Mouse (Mus musculus) ES-E14 (cell line): Measurements from ENCODE around the gene Apobr. TPM values are rescaled to one million over a fixed set of nuclear protein-coding genes. Genes with fewer than 3 reads are reported as not detected.

Source experiments
- DNase-seq: peaks from one replicate; pipeline ENCODE4 v3.0.0-alpha.2; 2013; ENCODE audit warnings: low read depth, low spot score
- H3K27ac ChIP-seq: 2 replicates; pipeline ENCODE4 v1.5.1; 2012; ENCODE audit warnings: low read depth, mild to moderate bottlenecking, low read length, moderate library complexity, mixed read lengths; ENCODE audit not compliant: poor library complexity, insufficient read depth, severe bottlenecking
- H3K36me3 ChIP-seq: 2 replicates; pipeline ENCODE4 v1.6.1; 2012; ENCODE audit warnings: mild to moderate bottlenecking, low read length, moderate library complexity, mixed read lengths; ENCODE audit not compliant: control insufficient read depth, poor library complexity, insufficient read depth, severe bottlenecking
- H3K4me1 ChIP-seq, 2 experiments: fragments of 150-350 bp in 1 of 2; sonication (generic) in 1 of 2; 2 replicates each; pipeline ENCODE4 v1.6.1; 2012; ENCODE audit warnings: low read length in 2 of 2, mild to moderate bottlenecking in 1 of 2, mixed read lengths in 1 of 2; ENCODE audit not compliant: control insufficient read depth in 2 of 2, insufficient read depth in 2 of 2, poor library complexity in 1 of 2
- H3K4me3 ChIP-seq, 2 experiments: fragments of 150-350 bp in 1 of 2; sonication (generic) in 1 of 2; 2 replicates each; pipeline ENCODE4 v1.5.1; 2012; ENCODE audit warnings: low read length in 2 of 2, low read depth in 1 of 2, mild to moderate bottlenecking in 1 of 2, mixed read lengths in 1 of 2; ENCODE audit not compliant: insufficient read depth in 1 of 2, poor library complexity in 1 of 2, severe bottlenecking in 1 of 2
- H3K9ac ChIP-seq: 2 replicates; pipeline ENCODE4 v1.6.1; 2012; ENCODE audit warnings: low read depth, mild to moderate bottlenecking, low read length, mixed read lengths; ENCODE audit not compliant: poor library complexity, insufficient read depth, severe bottlenecking
- H3K9me3 ChIP-seq: fragments of 150-350 bp; sonication (generic); 2 replicates; pipeline ENCODE4 v1.6.1; 2012; ENCODE audit warnings: low read depth, mild to moderate bottlenecking, low read length; ENCODE audit not compliant: control insufficient read depth, insufficient read depth
- CHD2 ChIP-seq: IDR thresholded peaks from 2 replicates; pipeline ENCODE4 v1.6.1; 2014; ENCODE audit warnings: mild to moderate bottlenecking, low read depth, low read length, inconsistent platforms
- HCFC1 ChIP-seq: IDR thresholded peaks from 2 replicates; pipeline ENCODE4 v1.6.1; 2012; ENCODE audit warnings: low read length, inconsistent platforms, borderline replicate concordance; ENCODE audit not compliant: insufficient read depth
- MAFK ChIP-seq: IDR thresholded peaks from 2 replicates; pipeline ENCODE4 v1.6.1; 2014; ENCODE audit warnings: mild to moderate bottlenecking, low read depth, low read length, inconsistent platforms; ENCODE audit not compliant: insufficient read depth
- ZC3H11A ChIP-seq: IDR thresholded peaks from 2 replicates; pipeline ENCODE4 v1.6.1; 2012; ENCODE audit warnings: low read depth, mild to moderate bottlenecking, inconsistent platforms, low read length, borderline replicate concordance
- ZNF384 ChIP-seq: IDR thresholded peaks from 2 replicates; pipeline ENCODE4 v1.6.1; 2012; ENCODE audit warnings: low read depth, low read length, inconsistent platforms
- in situ Hi-C, 2 experiments: fragments of 600-800 bp; cut with MboI; formaldehyde crosslinking; loops; one replicate each; pipeline ENCODE4 v1.15.1; 2025; ENCODE audit warnings: low sequenced_read_pairs in 2 of 2, inconsistent platforms in 1 of 2; ENCODE audit not compliant: unreplicated experiment in 2 of 2
- total RNA-seq: library from RNA; depleted of rRNA; stranded (reverse); fragments of 300-350 nt; gene quantifications from 2 replicates; pipeline ENCODE4 v1.2.3, GENCODE M21; 2012

Apobr gene
- total RNA-seq, 1 experiment, result 2.6 TPM

DNA sequence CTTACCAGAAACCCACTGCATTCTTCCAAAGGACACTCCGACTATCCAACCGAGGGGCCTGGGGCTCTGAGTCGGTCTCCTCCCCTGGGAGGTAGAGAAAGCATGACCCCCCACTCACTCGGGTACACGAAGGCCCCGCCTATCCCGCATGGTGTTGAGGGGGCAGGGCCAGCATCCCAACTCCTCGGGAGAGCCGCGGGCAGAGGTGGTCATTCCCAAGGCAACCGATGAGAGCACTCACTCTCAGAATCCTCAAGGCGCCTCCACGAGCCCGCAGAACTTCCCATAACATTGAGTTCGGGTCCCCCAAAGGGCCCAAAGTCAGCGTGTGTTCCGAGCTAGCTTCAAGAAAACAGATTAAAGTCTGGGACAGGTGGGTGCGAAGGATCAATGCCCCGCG, 2.0 kb upstream of the Apobr start:
- 0 out of 2 replicates have a peak, but pooled peaks cover 3% of the 10 kb centered on the region for H3K36me3 ChIP-seq
- DNase-seq, result no peak
- in situ Hi-C loops, result no loop called here
- TF ChIP-seq ZC3H11A, result no peak
- TF ChIP-seq CHD2, result no peak
- TF ChIP-seq ZNF384, result no peak
- TF ChIP-seq HCFC1, result no peak
- TF ChIP-seq MAFK, result no peak
- no peaks in the 10 kb centered on the region for H3K9me3 ChIP-seq
- no peak overlapping the region for H3K27ac ChIP-seq
- H3K9ac ChIP-seq, result peak overlapping the region; percentile 72
- H3K4me1 ChIP-seq, result peaks cover 0 to 10% of the 10 kb centered on the region in 2 experiments; a peak in 1 of 4 replicates
- H3K4me3 ChIP-seq, result peak overlapping the region; percentile 64 to 74

DNA sequence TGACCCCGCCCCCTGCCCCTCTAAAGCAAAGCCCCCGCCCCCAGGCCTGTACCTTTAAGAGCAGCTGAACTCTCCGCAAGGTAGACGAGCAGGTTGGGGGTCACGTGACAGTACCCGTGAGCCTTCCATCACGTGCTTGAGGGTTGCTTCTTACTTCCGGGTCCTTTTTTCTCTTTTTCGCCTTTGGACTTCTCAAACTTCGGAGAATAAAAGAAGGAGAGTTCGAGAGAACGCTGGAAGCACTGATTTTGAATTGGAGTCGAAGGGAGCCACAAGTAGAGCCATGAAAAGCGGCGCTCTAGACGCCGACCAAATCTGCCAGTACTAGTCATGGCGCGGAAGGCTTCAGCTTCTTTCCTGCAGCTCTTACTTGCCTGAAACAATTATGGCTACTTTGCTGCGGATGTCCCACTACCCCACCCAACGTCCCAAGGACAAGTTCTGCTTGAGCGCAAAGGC, 1.5 kb upstream of the Apobr start:
- Histone ChIP-seq H3K36me3 (0 out of 2 replicates have a peak, but pooled peaks cover 3% of the 10 kb centered on the region), H3K9me3 (no peaks in the 10 kb centered on the region), H3K27ac (peak overlapping the region; percentile 90), H3K4me3 (peak overlapping the region; percentile 74), H3K9ac (peak overlapping the region; percentile 90), H3K4me1 (peaks cover 0 to 10% of the 10 kb centered on the region in 2 experiments; a peak in 1 of 4 replicates)
- TF ChIP-seq ZC3H11A, result no peak
- peak; percentile 87 for TF ChIP-seq HCFC1
- DNase-seq, result peak; percentile 91
- in situ Hi-C loops, result no loop called here

DNA sequence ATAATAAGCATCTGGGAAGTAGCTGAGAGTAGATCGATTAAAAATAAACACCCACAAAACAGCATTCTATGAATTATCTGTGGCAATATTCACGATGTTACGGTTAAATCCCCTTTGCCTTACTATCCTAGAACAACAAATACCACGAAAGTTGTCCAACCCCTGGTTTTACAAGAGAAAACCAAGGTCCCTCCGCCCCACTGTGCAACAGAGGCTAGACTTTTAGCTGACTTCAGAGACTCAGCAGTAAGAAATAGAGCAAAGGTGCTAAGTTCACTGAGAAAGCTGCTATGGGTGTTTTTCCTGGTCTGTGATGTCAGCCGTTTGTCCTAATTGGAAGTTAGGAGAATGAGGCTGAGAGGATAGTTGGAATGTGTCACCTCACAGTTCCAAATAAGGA, 981 bp upstream of the Apobr start:
- DNase-seq, result no peak
- Histone ChIP-seq H3K4me3 (peak overlapping the region; percentile 74), H3K9ac (peak overlapping the region; percentile 90), H3K9me3 (no peaks in the 10 kb centered on the region), H3K36me3 (0 out of 2 replicates have a peak, but pooled peaks cover 3% of the 10 kb centered on the region), H3K4me1 (peaks cover 0 to 12% of the 10 kb centered on the region in 2 experiments; a peak in 1 of 4 replicates), H3K27ac (no peak overlapping the region)
- in situ Hi-C loops, result no loop called here
- no peak for TF ChIP-seq CHD2

DNA sequence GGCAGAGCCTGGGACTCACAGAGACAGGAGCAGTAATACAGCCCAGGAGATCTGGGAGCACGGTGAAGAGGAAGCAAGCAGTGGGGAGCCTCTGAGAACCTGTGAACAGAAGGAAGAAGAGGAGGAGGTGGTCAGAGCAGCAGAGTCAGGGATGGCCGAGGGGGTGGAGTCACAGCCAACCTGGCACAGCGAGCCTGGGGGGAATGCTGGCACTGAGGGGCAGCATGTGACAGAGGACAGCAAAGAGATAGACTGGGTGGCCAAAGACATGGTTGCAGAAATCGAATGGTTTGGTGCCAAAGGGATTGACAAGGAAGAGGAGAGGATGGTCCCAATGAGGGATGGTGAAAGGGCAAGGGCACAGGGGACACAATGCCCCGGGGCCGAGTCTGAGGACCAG, 975 bp downstream of the Apobr start, which contains the start of gene Cln3:
Gene Cln3 (minus strand): TSS at position 101 of the 400 bp plus-strand sequence.
- TF ChIP-seq CHD2, result no peak
- no peak for TF ChIP-seq ZC3H11A
- TF ChIP-seq HCFC1, result no peak
- no peak for TF ChIP-seq ZNF384
- in situ Hi-C loops, result no loop called here
- Histone ChIP-seq H3K9ac (peak within 1 kb of the TSS; percentile 4; the same call in 1 of the 2 replicates), H3K27ac (no peak within 1 kb of the TSS), H3K4me1 (peaks cover 0 to 13% of the 10 kb centered on the region in 2 experiments; a peak in 1 of 4 replicates), H3K9me3 (no peaks in the 10 kb centered on the region), H3K36me3 (no peaks in the 10 kb centered on the region), H3K4me3 (0 out of 4 replicates have a peak within 1 kb of the TSS, but pooled peaks of 1 of the 2 experiments have one; percentile 9)
- no peak for DNase-seq

DNA sequence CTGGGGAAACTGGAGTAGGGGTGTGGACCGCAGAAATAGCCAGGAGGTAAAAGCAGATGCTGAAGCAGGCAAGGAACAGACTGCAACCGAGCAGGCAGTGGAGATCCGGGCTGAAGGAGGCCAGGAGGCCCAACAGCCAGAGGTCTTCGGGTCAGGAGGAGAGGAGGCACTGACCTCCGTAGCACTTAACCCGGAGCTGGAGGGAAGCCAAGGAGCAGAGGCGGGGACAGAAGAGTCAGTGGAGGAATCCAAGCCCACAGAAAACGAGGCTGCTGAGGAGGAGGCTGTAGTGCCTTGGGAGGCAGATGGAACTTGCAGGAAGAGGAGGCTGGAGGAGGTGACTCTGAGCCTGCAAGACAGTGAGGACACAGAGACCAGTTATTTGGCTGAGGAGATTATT, 2.1 kb downstream of the Apobr start:
- DNase-seq, result no peak
- Histone ChIP-seq H3K36me3 (no peaks in the 10 kb centered on the region), H3K9me3 (no peaks in the 10 kb centered on the region), H3K4me3 (no peak overlapping the region), H3K27ac (no peak overlapping the region), H3K9ac (no peak overlapping the region), H3K4me1 (peaks cover 0 to 13% of the 10 kb centered on the region in 2 experiments; a peak in 1 of 4 replicates)
- TF ChIP-seq CHD2 (no peak), ZNF384 (no peak), MAFK (no peak), HCFC1 (no peak), ZC3H11A (no peak)
- in situ Hi-C loops, result no loop called here
